Mouse (Mus musculus) liver, embryonic 16.5 days (tissue): Measurements from ENCODE around the gene Hdgf. TPM values are rescaled to one million over a fixed set of nuclear protein-coding genes. Genes with fewer than 3 reads are reported as not detected.

ENCODE experiments used
- ATAC-seq: fragments of 200-750 bp; cut with Nextera tagmentation; 2 replicates; pipeline ENCODE4 v1.8.0; 2017; ENCODE audit warnings: low read depth, mild to moderate bottlenecking, moderate number of reproducible peaks, moderate library complexity
- H3K27ac ChIP-seq: fragments of 300-500 bp; sonication (generic); 2 replicates; pipeline ENCODE4 v1.5.1; 2014; ENCODE audit warnings: mild to moderate bottlenecking, low read length
- H3K27me3 ChIP-seq: fragments of 300-500 bp; sonication (generic); 2 replicates; pipeline ENCODE4 v1.6.1; 2014; ENCODE audit warnings: low read depth, low read length, mixed read lengths; ENCODE audit not compliant: control insufficient read depth, insufficient read depth
- H3K36me3 ChIP-seq: fragments of 300-500 bp; sonication (generic); 2 replicates; pipeline ENCODE4 v1.6.1; 2014; ENCODE audit warnings: mild to moderate bottlenecking; ENCODE audit not compliant: control insufficient read depth, insufficient read depth
- H3K4me1 ChIP-seq: fragments of 300-500 bp; sonication (generic); 2 replicates; pipeline ENCODE4 v1.6.1; 2014; ENCODE audit warnings: low read depth, low read length, mixed read lengths; ENCODE audit not compliant: control insufficient read depth
- H3K4me2 ChIP-seq: fragments of 300-500 bp; sonication (generic); 2 replicates; pipeline ENCODE4 v1.6.1; 2014; ENCODE audit warnings: low read depth, low read length, mixed read lengths
- H3K4me3 ChIP-seq: fragments of 300-500 bp; sonication (generic); 2 replicates; pipeline ENCODE4 v1.5.1; 2014; ENCODE audit warnings: low read depth, mild to moderate bottlenecking, low read length
- H3K9ac ChIP-seq: fragments of 300-500 bp; sonication (generic); 2 replicates; pipeline ENCODE4 v1.6.1; 2014; ENCODE audit warnings: low read depth, low read length
- H3K9me3 ChIP-seq: fragments of 300-500 bp; sonication (generic); replicated peaks from 2 replicates; pipeline ENCODE4 v1.6.1; 2016; ENCODE audit warnings: low read length; ENCODE audit not compliant: control insufficient read depth
- WGBS: fragments of 180-500 bp; shearing (Covaris S2); extraction: QIAGEN DNeasy Blood & Tissue Kit; methylation state at CpG from one replicate; pipeline ENCODE4 v1.1.7; 2014; ENCODE audit not compliant: insufficient replicate concordance; 5-methylcytosine and 5-hydroxymethylcytosine counted together
- polyA plus RNA-seq: library from polyadenylated mRNA; unstranded; fragments of >200 nt; fragmentation: Nextera tagmentation; extraction: Ambion mirVana; gene quantifications from 2 replicates; pipeline ENCODE4 v1.2.1, GENCODE M21; 2015

The Hdgf gene
- polyA plus RNA-seq, 1 experiment from 2014 or later: 53.6 TPM

- WGBS: 4% methylated on average over 26 of the region's 26 CpGs
- Histone ChIP-seq H3K4me3 (no peak overlapping the region), H3K4me2 (no peak overlapping the region), H3K9ac (no peak overlapping the region), H3K27ac (no peak overlapping the region), H3K36me3 (peaks cover 3% of the 10 kb centered on the region; the same call in 1 of the 2 replicates), H3K9me3 (no peaks in the 10 kb centered on the region), H3K27me3 (peaks cover 69% of the 10 kb centered on the region), H3K4me1 (peaks cover 10% of the 10 kb centered on the region)
- no peak for ATAC-seq
Measured at GRCm38 (mm10) chr3:87947056-87947810, 41.1 kb downstream of the Hdgf start.

- 2% methylated on average over 17 of the region's 17 CpGs for WGBS
- no peak overlapping the region for H3K4me3 ChIP-seq
- H3K27me3 ChIP-seq: peaks cover 75% of the 10 kb centered on the region
- peak overlapping the region; percentile 22 for H3K4me2 ChIP-seq
- H3K36me3 ChIP-seq: no peaks in the 10 kb centered on the region
- ATAC-seq: no peak
- no peaks in the 10 kb centered on the region for H3K9me3 ChIP-seq
- peaks cover 10% of the 10 kb centered on the region for H3K4me1 ChIP-seq
- no peak overlapping the region for H3K9ac ChIP-seq
- no peak overlapping the region for H3K27ac ChIP-seq
Measured at GRCm38 (mm10) chr3:87947811-87948199, 41.7 kb downstream of the Hdgf start.

GRCm38 (mm10) chr3:87948378-87949265 lies 42.5 kb downstream of the Hdgf start, which contains the start of gene Crabp2:
Crabp2 (plus strand) TSS chr3:87948666.
- 4% methylated on average over 35 of the region's 35 CpGs for WGBS
- Histone ChIP-seq H3K9me3 (no peaks in the 10 kb centered on the region), H3K4me2 (peak within 1 kb of the TSS; percentile 22), H3K4me1 (peaks cover 10% of the 10 kb centered on the region), H3K27me3 (peaks cover 83% of the 10 kb centered on the region), H3K4me3 (no peak within 1 kb of the TSS), H3K9ac (no peak within 1 kb of the TSS), H3K27ac (no peak within 1 kb of the TSS), H3K36me3 (no peaks in the 10 kb centered on the region)
- no peak for ATAC-seq

GRCm38 (mm10) chr3:87949266-87949954 lies 43.3 kb downstream of the Hdgf start:
- H3K27me3 ChIP-seq: peaks cover 89% of the 10 kb centered on the region
- 12% methylated on average over 16 of the region's 16 CpGs for WGBS

GRCm38 (mm10) chr3:87949955-87950515 lies 43.9 kb downstream of the Hdgf start:
- WGBS: 11% methylated on average over 13 of the region's 13 CpGs
- Histone ChIP-seq H3K4me2 (no peak overlapping the region), H3K4me3 (no peak overlapping the region), H3K9me3 (no peaks in the 10 kb centered on the region), H3K9ac (no peak overlapping the region), H3K4me1 (peaks cover 10% of the 10 kb centered on the region), H3K27me3 (peaks cover 90% of the 10 kb centered on the region), H3K27ac (no peak overlapping the region), H3K36me3 (no peaks in the 10 kb centered on the region)
- ATAC-seq: no peak

More at GRCm38 (mm10) chr3:87949266-87949954, 43.3 kb downstream of the Hdgf start:
- no peak overlapping the region for H3K4me3 ChIP-seq
- no peak for ATAC-seq
- no peak overlapping the region for H3K27ac ChIP-seq
- no peak overlapping the region for H3K4me2 ChIP-seq
- no peaks in the 10 kb centered on the region for H3K36me3 ChIP-seq
- H3K4me1 ChIP-seq: peaks cover 10% of the 10 kb centered on the region
- no peaks in the 10 kb centered on the region for H3K9me3 ChIP-seq
- H3K9ac ChIP-seq: no peak overlapping the region

GRCm38 (mm10) chr3:87951946-87952345 lies 45.8 kb downstream of the Hdgf start:
- WGBS: 9% methylated on average over 12 of the region's 12 CpGs
- no peak overlapping the region for H3K27ac ChIP-seq

GRCm38 (mm10) chr3:87952440-87952839 lies 46.3 kb downstream of the Hdgf start:
- Histone ChIP-seq H3K27ac (no peak overlapping the region), H3K4me3 (no peak overlapping the region), H3K4me1 (peaks cover 10% of the 10 kb centered on the region), H3K9me3 (no peaks in the 10 kb centered on the region), H3K27me3 (peaks cover 66% of the 10 kb centered on the region), H3K4me2 (no peak overlapping the region), H3K9ac (no peak overlapping the region), H3K36me3 (no peaks in the 10 kb centered on the region)
- 1% methylated on average over 5 of the region's 5 CpGs for WGBS
- ATAC-seq: no peak

More at GRCm38 (mm10) chr3:87951946-87952345, 45.8 kb downstream of the Hdgf start:
- H3K4me3 ChIP-seq: no peak overlapping the region
- H3K36me3 ChIP-seq: no peaks in the 10 kb centered on the region
- no peaks in the 10 kb centered on the region for H3K9me3 ChIP-seq
- H3K9ac ChIP-seq: no peak overlapping the region
- peaks cover 10% of the 10 kb centered on the region for H3K4me1 ChIP-seq
- H3K27me3 ChIP-seq: peaks cover 71% of the 10 kb centered on the region
- ATAC-seq: no peak
- H3K4me2 ChIP-seq: no peak overlapping the region

- no peak overlapping the region for H3K9ac ChIP-seq
- H3K27me3 ChIP-seq: peaks cover 36% of the 10 kb centered on the region
- no peak overlapping the region for H3K4me2 ChIP-seq
- WGBS: 56% methylated on average over 1 of the region's 1 CpGs
- peaks cover 7% of the 10 kb centered on the region; the same call in 1 of the 2 replicates for H3K4me1 ChIP-seq
- no peaks in the 10 kb centered on the region for H3K36me3 ChIP-seq
- ATAC-seq: no peak
- H3K27ac ChIP-seq: no peak overlapping the region
- no peak overlapping the region for H3K4me3 ChIP-seq
- no peaks in the 10 kb centered on the region for H3K9me3 ChIP-seq
Measured at GRCm38 (mm10) chr3:87958056-87958455, 51.9 kb downstream of the Hdgf start.
